Mouse (Mus musculus) bone marrow macrophage, adult 2 months (primary cell): ENCODE results near the gene Suds3.

Experiments used
- CTCF ChIP-seq: IDR thresholded peaks from 2 replicates; pipeline ENCODE4 v1.5.1; 2012; ENCODE audit warnings: low read depth, mild to moderate bottlenecking, low read length, moderate library complexity
- POLR2A ChIP-seq: IDR thresholded peaks from 2 replicates; pipeline ENCODE4 v1.6.1; 2012; ENCODE audit warnings: mild to moderate bottlenecking, low read depth, low read length, borderline replicate concordance

DNA sequence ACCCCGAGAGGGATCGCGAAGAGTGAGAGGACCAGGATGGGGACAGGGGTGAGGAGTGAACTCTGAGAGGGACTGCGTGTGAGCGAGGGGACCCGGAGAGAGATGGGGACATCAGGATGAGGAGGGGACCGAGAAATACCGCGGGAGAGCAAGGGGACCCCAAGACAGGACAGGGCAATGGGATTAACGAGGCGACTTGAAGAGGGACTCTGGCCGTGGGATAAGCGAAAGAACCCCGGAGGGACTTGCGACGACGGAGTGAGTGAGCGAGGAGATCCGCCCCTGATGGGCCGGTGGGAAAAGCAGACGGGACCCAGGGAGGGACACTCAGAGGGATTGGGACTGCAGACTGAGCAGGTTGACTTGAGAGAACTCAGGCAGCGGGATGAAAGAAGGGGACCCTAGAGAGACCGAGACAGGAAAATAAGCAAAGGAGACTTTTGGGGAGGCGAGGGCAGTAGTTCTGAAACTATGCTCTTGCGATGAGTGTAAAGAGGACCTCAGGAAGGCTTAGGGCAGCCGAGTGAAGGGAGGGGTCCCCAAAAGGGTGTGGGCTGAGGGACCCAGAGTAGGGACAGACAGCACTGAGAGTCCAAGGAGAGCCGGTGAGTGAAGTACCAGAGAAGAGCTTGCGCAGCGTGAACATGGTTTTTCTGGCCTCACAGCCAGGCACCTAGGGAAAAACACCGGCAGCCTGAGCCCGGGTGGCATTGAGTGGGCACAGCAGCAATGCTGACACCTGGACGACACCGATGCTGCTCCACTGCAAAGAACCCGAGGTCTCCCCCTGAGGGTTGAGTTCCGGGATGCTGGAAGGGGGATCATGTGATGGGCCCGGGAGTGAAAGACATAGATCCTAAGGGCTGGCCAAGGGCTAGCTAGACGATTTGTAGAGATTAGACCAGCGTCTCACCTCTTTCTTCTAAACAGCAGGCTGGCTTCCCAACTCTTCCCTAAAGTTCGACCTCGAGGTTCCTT lies 4.9 kb upstream of the Suds3 start:
- no peak for TF ChIP-seq CTCF
- no peak for TF ChIP-seq POLR2A
